Comparison of ENCODE assay signal across 28 mouse cellular contexts in the genomic region with DNA sequence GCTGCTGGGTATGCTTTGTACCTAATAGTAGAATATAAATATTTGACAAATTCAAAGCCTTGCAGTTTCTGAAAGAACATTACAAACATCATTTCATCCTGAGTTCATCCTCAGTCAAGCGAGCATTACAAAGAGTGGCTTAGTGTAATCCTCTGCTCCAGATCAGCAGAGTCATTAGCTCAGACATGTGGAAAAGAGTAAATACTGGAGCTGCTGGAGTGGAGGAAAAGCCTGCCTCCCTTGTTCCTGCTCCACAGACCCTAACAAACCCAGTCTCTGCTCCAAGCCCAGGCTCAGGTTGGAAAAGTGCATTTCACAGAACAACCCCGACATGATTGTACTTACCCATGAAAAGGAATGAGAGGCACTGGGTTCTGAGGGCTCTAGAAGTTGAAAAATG.
DNase-seq lines count a peak whose midpoint lies in the region; ATAC-seq lines count a peak whose summit lies in the region.
"Had no signal": no experiment of that assay in that cellular context is flagged by ENCODE, and none has a peak within 500 bp of the region (broad histone marks: within the 10 kb centered on the region; RNA-seq: fewer than 3 reads in every experiment).

No protein-coding gene starts in this region.

- H3K9me3 ChIP-seq in embryonic facial prominence, embryonic 14.5 days (ENCODE audit: control insufficient read depth, low read length), result no peaks in the 10 kb centered on the region
- H3K9me3 ChIP-seq in embryonic facial prominence, embryonic 10.5 days, result no peaks in the 10 kb centered on the region
- no peaks in the 10 kb centered on the region for H3K9me3 ChIP-seq in kidney, embryonic 16.5 days (ENCODE audit: low read length)
- 0 out of 2 replicates have a peak, but pooled peaks cover 2% of the 10 kb centered on the region for H3K9me3 ChIP-seq in midbrain, embryonic 14.5 days (ENCODE audit: control insufficient read depth, low read length)
- no peaks in the 10 kb centered on the region for H3K9me3 ChIP-seq in midbrain, embryonic 15.5 days
- H3K9me3 ChIP-seq: forebrain, embryonic 15.5 days; hindbrain, embryonic 13.5 days; stomach, embryonic 15.5 days had no signal

- H3K36me3 ChIP-seq in embryonic facial prominence, embryonic 14.5 days (ENCODE audit: control insufficient read depth, insufficient read depth, low read length), result no peaks in the 10 kb centered on the region
- H3K36me3 ChIP-seq in embryonic facial prominence, embryonic 10.5 days (replicated peaks), result no peaks in the 10 kb centered on the region
- no peaks in the 10 kb centered on the region for H3K36me3 ChIP-seq in kidney, embryonic 16.5 days (ENCODE audit: insufficient read depth, low read length)
- H3K36me3 ChIP-seq in midbrain, embryonic 14.5 days (ENCODE audit: control insufficient read depth, insufficient read depth, low read length), result no peaks in the 10 kb centered on the region
- no peaks in the 10 kb centered on the region for H3K36me3 ChIP-seq in midbrain, embryonic 15.5 days (replicated peaks)
- H3K36me3 ChIP-seq: forebrain, embryonic 15.5 days; G1E; hindbrain, embryonic 13.5 days; stomach, embryonic 15.5 days had no signal

- DNase-seq in embryonic facial prominence, embryonic 14.5 days (ENCODE audit: low spot score), result peak; percentile 15
- DNase-seq in embryonic facial prominence, embryonic 10.5 days (ENCODE audit: low spot score), result no peak
- DNase-seq in kidney, adult 8-10 months, result no peak
- peak; percentile 20 for DNase-seq in midbrain, embryonic 14.5 days
- DNase-seq in spleen, postnatal 4 days (ENCODE audit: low spot score in 2 of 2), result no peak
- DNase-seq in layer of hippocampus, adult 8-10 months (ENCODE audit: low spot score in 2 of 2), result no peak
- DNase-seq: adrenal gland, postnatal 14 days; cerebellum, adult 11-12 months; cerebellum, adult 9-11 months; gastrocnemius, postnatal 25 days; heart, adult 18-20 months; heart, postnatal 36 days; kidney, adult 9 months; layer of hippocampus, postnatal 36 days; liver; lung, adult 2 months; lung, postnatal 10 days; right cerebral cortex, postnatal 14 days had no signal

- no peak overlapping the region for H3K9ac ChIP-seq in embryonic facial prominence, embryonic 14.5 days (ENCODE audit: low read depth, low read length)
- no peak overlapping the region for H3K9ac ChIP-seq in kidney, embryonic 16.5 days (replicated peaks; ENCODE audit: low read length)
- no peak overlapping the region for H3K9ac ChIP-seq in midbrain, embryonic 14.5 days (replicated peaks; ENCODE audit: low read length)
- H3K9ac ChIP-seq in midbrain, embryonic 15.5 days, result no peak overlapping the region
- H3K9ac ChIP-seq: forebrain, embryonic 15.5 days; hindbrain, embryonic 13.5 days; liver, embryonic 14.5 days; stomach, embryonic 15.5 days had no signal

- ATAC-seq in embryonic facial prominence, embryonic 14.5 days (ENCODE audit: low read depth), result 0 out of 2 replicates have a peak, but pooled peaks have one; percentile 50
- ATAC-seq in kidney, embryonic 16.5 days (ENCODE audit: low FRiP score, low TSS enrichment), result 0 out of 2 replicates have a peak, but pooled peaks have one; percentile 35
- no peak for ATAC-seq in midbrain, embryonic 14.5 days (ENCODE audit: low FRiP score, low TSS enrichment)
- no peak for ATAC-seq in midbrain, embryonic 15.5 days (replicated peaks)
- ATAC-seq: forebrain, embryonic 15.5 days; intestine, embryonic 16.5 days had no signal

- no peak overlapping the region for H3K4me3 ChIP-seq in embryonic facial prominence, embryonic 14.5 days (ENCODE audit: low read depth, low read length)
- no peak overlapping the region for H3K4me3 ChIP-seq in embryonic facial prominence, embryonic 10.5 days
- H3K4me3 ChIP-seq in kidney, embryonic 16.5 days (ENCODE audit: low read length), result no peak overlapping the region
- no peak overlapping the region for H3K4me3 ChIP-seq in midbrain, embryonic 14.5 days (replicated peaks; ENCODE audit: low read depth, low read length)
- no peak overlapping the region for H3K4me3 ChIP-seq in midbrain, embryonic 15.5 days
- H3K4me3 ChIP-seq: forebrain, embryonic 15.5 days; hindbrain, embryonic 13.5 days; stomach, embryonic 15.5 days had no signal

- no peaks in the 10 kb centered on the region for H3K4me1 ChIP-seq in embryonic facial prominence, embryonic 14.5 days (ENCODE audit: control insufficient read depth, insufficient read depth, low read length)
- H3K4me1 ChIP-seq in embryonic facial prominence, embryonic 10.5 days, result peaks cover 6% of the 10 kb centered on the region; the same call in 1 of the 2 replicates
- no peaks in the 10 kb centered on the region for H3K4me1 ChIP-seq in kidney, embryonic 16.5 days (ENCODE audit: insufficient read depth, low read length)
- no peaks in the 10 kb centered on the region for H3K4me1 ChIP-seq in midbrain, embryonic 14.5 days (ENCODE audit: control insufficient read depth, insufficient read depth, low read length)
- H3K4me1 ChIP-seq in midbrain, embryonic 15.5 days, result no peaks in the 10 kb centered on the region
- H3K4me1 ChIP-seq: forebrain, embryonic 15.5 days; hindbrain, embryonic 13.5 days; stomach, embryonic 15.5 days had no signal

- WGBS in embryonic facial prominence, embryonic 14.5 days, result 59% methylated on average over 2 of the region's 2 CpGs
- WGBS in embryonic facial prominence, embryonic 10.5 days, result 47% methylated on average over 2 of the region's 2 CpGs
- WGBS in kidney, embryonic 16.5 days, result 70% methylated on average over 2 of the region's 2 CpGs
- WGBS in midbrain, embryonic 14.5 days, result 16% methylated on average over 2 of the region's 2 CpGs
- 19% methylated on average over 2 of the region's 2 CpGs for WGBS in midbrain, embryonic 15.5 days

- no peaks in the 10 kb centered on the region for H3K27me3 ChIP-seq in embryonic facial prominence, embryonic 14.5 days (replicated peaks; ENCODE audit: control insufficient read depth, insufficient read depth, low read length)
- no peaks in the 10 kb centered on the region for H3K27me3 ChIP-seq in embryonic facial prominence, embryonic 10.5 days (replicated peaks; ENCODE audit: low read depth, poor library complexity, severe bottlenecking)
- H3K27me3 ChIP-seq in kidney, embryonic 16.5 days (ENCODE audit: insufficient read depth, low read length), result no peaks in the 10 kb centered on the region
- no peaks in the 10 kb centered on the region for H3K27me3 ChIP-seq in midbrain, embryonic 14.5 days (ENCODE audit: control insufficient read depth, insufficient read depth, low read length)
- no peaks in the 10 kb centered on the region for H3K27me3 ChIP-seq in midbrain, embryonic 15.5 days (replicated peaks)
- H3K27me3 ChIP-seq: forebrain, embryonic 15.5 days; hindbrain, embryonic 13.5 days; stomach, embryonic 15.5 days had no signal

- no peak overlapping the region for H3K4me2 ChIP-seq in embryonic facial prominence, embryonic 14.5 days (ENCODE audit: low read depth, low read length)
- no peak overlapping the region for H3K4me2 ChIP-seq in kidney, embryonic 16.5 days (replicated peaks; ENCODE audit: low read depth, low read length)
- no peak overlapping the region for H3K4me2 ChIP-seq in midbrain, embryonic 14.5 days (ENCODE audit: low read length)
- no peak overlapping the region for H3K4me2 ChIP-seq in midbrain, embryonic 15.5 days
- H3K4me2 ChIP-seq: forebrain, embryonic 15.5 days; heart, embryonic 11.5 days; hindbrain, embryonic 13.5 days; stomach, embryonic 15.5 days had no signal

- no peak overlapping the region for H3K27ac ChIP-seq in embryonic facial prominence, embryonic 14.5 days (replicated peaks; ENCODE audit: low read depth, low read length)
- no peak overlapping the region for H3K27ac ChIP-seq in embryonic facial prominence, embryonic 10.5 days (replicated peaks)
- no peak overlapping the region for H3K27ac ChIP-seq in kidney, embryonic 16.5 days (ENCODE audit: low read length)
- no peak overlapping the region for H3K27ac ChIP-seq in midbrain, embryonic 14.5 days (replicated peaks; ENCODE audit: low read depth, low read length)
- H3K27ac ChIP-seq in midbrain, embryonic 15.5 days, result no peak overlapping the region
- H3K27ac ChIP-seq: forebrain, embryonic 15.5 days; hindbrain, embryonic 13.5 days; liver, embryonic 14.5 days; macrophage; stomach, embryonic 15.5 days had no signal

Comparison
In these comparisons a context has a peak if more than half of its experiments do, and no peak if none do; other contexts are left out.
1. DNase-seq: peak in embryonic facial prominence, embryonic 14.5 days (single experiment) and midbrain, embryonic 14.5 days (single experiment); none in embryonic facial prominence, embryonic 10.5 days (single experiment), kidney, adult 8-10 months (0 of 2), spleen, postnatal 4 days (0 of 2) and layer of hippocampus, adult 8-10 months (0 of 2).
2. ATAC-seq: peak in embryonic facial prominence, embryonic 14.5 days (single experiment) and kidney, embryonic 16.5 days (single experiment); none in midbrain, embryonic 14.5 days (single experiment) and midbrain, embryonic 15.5 days (single experiment).